Mouse (Mus musculus) layer of hippocampus, adult 2 months (tissue): ENCODE measurements at regions not wholly inside any gene's neighbourhood (a gene's known extent, or its start where the extent isn't known, plus 50 kb on each side); places are given as distances from the start of the nearest gene placed in this dataset.
A peak's percentile ranks its signal among the peaks of the same experiment; 100 is the strongest.

Experiments
- DNase-seq, 2 experiments: peaks; one replicate each; pipeline ENCODE4 v3.0.0; 2022; ENCODE audit warnings: low spot score in 2 of 2
- H3K27ac ChIP-seq: fragments of 200-600 bp; 2 replicates; pipeline ENCODE4 v1.8.1; 2022
- H3K4me3 ChIP-seq: fragments of 200-600 bp; 2 replicates; pipeline ENCODE4 v1.8.1; 2022; ENCODE audit warnings: mild to moderate bottlenecking
- CTCF ChIP-seq: fragments of 200-600 bp; conservative IDR thresholded peaks from 2 replicates; pipeline ENCODE4 v1.8.1; 2022; ENCODE audit warnings: antibody characterized with exemption, mild to moderate bottlenecking, moderate library complexity

- no peak for DNase-seq
- H3K27ac ChIP-seq = no peak overlapping the region
- no peak overlapping the region for H3K4me3 ChIP-seq
- no peak for TF ChIP-seq CTCF
Observed at GRCm38 (mm10) chr17:88191930-88192807, 127.1 kb upstream of the Fbxo11 start.

DNA sequence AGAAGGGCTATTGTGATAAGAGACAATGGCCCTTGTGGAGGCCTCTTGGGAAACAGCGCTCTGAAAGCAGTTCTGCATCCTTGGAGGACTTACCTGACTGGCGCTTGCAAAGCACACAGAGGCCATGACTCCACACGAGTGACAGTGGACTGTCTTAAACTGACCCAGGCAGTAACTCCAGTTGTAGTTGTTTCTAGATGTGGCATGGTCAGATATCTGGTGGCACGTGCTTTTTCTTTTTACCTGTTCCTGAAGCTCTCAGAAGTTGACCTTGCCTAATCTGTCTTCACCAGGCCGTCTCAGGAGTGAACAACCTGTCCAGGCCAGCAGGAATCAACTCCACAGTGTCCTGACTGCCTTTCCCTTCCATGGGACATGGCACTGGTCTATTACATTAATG is 129.6 kb upstream of the Fbxo11 start:
- H3K4me3 ChIP-seq = no peak overlapping the region
- no peak overlapping the region for H3K27ac ChIP-seq
- DNase-seq = no peak
- TF ChIP-seq CTCF = no peak

DNA sequence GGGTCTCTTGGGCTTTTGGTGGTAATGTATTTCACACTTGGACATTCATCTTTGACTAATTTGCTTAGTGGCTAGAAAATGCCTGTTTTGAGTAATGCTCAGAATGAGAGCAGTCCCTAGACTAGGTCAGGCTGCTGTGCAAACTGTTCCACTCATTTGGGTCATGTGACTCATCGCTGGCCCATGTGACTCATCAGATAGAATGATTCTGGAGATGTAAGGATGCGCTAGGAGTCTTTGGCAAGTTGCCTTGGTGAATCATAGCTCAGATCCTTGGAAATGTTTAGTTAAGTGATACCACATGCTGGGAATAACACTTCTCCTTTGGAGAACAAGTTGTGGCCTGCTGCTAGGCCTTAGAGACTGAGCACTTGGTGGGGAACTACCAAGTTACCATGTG is 130.2 kb upstream of the Fbxo11 start:
- Histone ChIP-seq H3K27ac (no peak overlapping the region), H3K4me3 (no peak overlapping the region)
- DNase-seq = peak in 1 of 2 experiments; percentile 28
- no peak for TF ChIP-seq CTCF

GRCm38 (mm10) chr17:88195893-88196292 is 130.8 kb upstream of the Fbxo11 start:
- Histone ChIP-seq H3K4me3 (no peak overlapping the region), H3K27ac (no peak overlapping the region)
- TF ChIP-seq CTCF = no peak
- DNase-seq = no peak

DNA sequence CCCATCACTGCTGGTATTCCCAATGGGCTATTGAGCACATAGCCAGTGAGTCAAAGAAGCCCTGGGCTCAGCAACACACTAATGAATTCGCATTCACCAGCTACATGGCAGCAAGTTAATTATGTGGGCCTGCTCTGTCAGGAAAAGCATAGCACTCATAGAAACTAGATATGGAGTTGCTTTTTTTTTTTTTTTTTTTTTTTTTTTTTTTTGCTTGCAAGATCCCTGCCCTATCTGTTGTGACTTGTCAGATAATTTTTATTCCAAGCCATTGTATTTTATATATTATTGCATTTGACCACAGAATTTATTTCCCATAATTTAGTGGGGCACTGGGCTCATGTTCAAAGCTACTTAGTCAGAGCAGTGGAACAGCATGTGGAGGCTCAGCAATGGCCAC is 131.2 kb upstream of the Fbxo11 start:
- no peak for DNase-seq
- no peak overlapping the region for H3K4me3 ChIP-seq
- no peak overlapping the region for H3K27ac ChIP-seq
- TF ChIP-seq CTCF = no peak

DNA sequence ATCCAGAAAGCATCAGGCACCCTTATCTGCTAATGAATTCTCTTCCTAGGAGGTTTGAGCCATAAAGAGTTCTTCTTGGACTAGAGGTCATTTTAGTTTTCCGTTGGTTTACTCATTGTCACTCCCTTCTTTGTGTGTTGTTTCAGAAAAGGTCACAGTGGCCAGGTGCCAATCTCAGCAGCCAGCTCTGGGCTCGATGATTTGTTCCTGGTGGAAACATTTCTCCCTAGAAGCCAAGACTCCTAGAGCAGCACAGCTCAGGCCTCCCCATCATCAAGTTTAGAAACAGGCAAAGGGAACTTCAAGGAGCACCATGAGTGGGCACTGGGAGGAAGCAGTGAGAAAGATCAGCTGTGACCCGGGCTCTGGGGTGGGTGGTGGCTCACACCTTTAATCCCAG is 132.3 kb upstream of the Fbxo11 start:
- TF ChIP-seq CTCF = no peak
- no peak for DNase-seq
- Histone ChIP-seq H3K27ac (no peak overlapping the region), H3K4me3 (no peak overlapping the region)

GRCm38 (mm10) chr17:88201249-88201970 is 136.3 kb upstream of the Fbxo11 start:
- DNase-seq = no peak

GRCm38 (mm10) chr17:88202214-88202613 is 137.1 kb upstream of the Fbxo11 start:
- Histone ChIP-seq H3K27ac (no peak overlapping the region), H3K4me3 (no peak overlapping the region)
- no peak for TF ChIP-seq CTCF
- DNase-seq = no peak

More at GRCm38 (mm10) chr17:88201249-88201970, 136.3 kb upstream of the Fbxo11 start:
- Histone ChIP-seq H3K4me3 (no peak overlapping the region), H3K27ac (no peak overlapping the region)
- TF ChIP-seq CTCF = no peak

DNA sequence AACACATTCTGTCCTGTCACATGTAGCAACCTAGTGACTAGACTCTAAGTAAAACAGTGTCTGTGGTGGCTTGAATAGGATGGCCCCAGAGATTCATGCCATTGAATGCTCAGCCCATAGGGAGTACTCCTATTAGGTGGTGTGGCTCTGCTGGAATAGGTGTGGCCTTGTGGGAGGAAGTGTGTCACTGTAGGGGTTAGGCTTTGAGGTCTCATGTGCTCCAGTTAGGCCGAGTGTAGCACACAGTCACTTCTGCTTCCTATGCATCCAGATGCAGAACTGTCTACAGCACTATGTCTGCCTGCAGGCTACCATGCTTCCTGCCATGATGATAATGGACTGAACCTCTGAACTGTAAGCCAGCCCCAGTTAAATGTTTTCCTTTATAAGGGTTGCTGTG is 144.5 kb upstream of the Fbxo11 start:
- Histone ChIP-seq H3K4me3 (no peak overlapping the region), H3K27ac (no peak overlapping the region)
- no peak for DNase-seq
- no peak for TF ChIP-seq CTCF

GRCm38 (mm10) chr17:88212121-88212520 is 147.0 kb upstream of the Fbxo11 start:
- no peak for TF ChIP-seq CTCF

DNA sequence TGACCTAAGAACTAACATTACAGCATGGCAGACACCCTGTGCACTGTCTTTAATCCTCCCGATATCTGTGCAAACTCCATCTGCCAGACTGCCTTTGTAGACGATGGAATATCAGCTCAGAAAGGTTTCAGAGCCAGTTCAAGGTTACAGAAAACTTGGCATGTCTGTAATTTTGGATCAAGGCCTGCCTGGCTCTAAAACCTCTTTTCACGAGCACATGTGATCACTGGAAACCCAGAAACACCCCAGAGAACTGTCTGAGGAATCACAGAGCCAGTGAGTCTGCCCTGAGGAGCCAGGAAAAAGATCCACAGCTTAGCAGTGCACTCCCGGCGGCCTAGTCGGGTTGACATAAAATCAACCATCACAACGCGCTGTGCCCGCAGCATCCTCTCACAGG is 149.7 kb upstream of the Fbxo11 start:
- no peak for DNase-seq
- no peak for TF ChIP-seq CTCF
- no peak overlapping the region for H3K4me3 ChIP-seq
- no peak overlapping the region for H3K27ac ChIP-seq

More at GRCm38 (mm10) chr17:88212121-88212520, 147.0 kb upstream of the Fbxo11 start:
- H3K4me3 ChIP-seq = no peak overlapping the region
- no peak overlapping the region for H3K27ac ChIP-seq
- no peak for DNase-seq

- Histone ChIP-seq H3K4me3 (no peak overlapping the region), H3K27ac (no peak overlapping the region)
- DNase-seq = no peak
- TF ChIP-seq CTCF = no peak
Observed at GRCm38 (mm10) chr17:88222379-88222955, 157.4 kb upstream of the Fbxo11 start.

- no peak for DNase-seq
- TF ChIP-seq CTCF = no peak
- Histone ChIP-seq H3K27ac (no peak overlapping the region), H3K4me3 (no peak overlapping the region)
Observed at GRCm38 (mm10) chr17:88240476-88240875, 175.4 kb upstream of the Fbxo11 start.
